Comparison of ENCODE assay signal across 9 mouse cellular contexts in the genomic region with DNA sequence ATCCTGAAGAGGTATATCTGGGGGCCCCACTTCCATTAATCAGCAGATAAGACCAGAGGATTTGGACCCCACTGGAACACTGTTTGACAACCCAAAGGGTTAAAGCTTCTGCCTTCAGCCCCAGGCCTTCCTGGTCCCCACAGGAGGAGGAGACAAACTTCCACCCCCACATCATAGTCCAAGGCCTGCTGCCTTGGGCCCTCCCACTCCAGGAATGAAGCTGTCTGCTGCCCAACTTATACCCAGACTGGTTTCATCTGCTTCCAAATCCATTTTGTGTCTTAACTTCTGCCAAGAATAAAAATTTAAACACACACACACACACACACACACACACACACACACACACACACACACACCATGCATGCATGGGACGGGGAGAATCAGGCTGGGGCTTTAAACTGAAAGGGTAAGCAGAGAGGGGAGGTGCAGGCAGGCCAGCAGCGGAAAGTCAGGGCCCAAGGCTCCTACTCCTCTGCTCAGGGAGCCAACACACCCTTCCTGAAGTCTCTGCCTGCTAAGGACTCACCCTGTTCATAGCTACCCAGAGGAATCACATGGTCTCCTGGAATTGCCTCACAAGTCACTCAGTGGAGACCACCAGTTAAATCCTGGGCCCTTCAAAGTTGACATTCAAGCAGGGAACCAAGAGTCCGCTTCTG. TPM values are rescaled to one million over a fixed set of nuclear protein-coding genes. Genes with fewer than 3 reads are reported as not detected.
DNase-seq lines count a peak whose midpoint lies in the region; ATAC-seq lines count a peak whose summit lies in the region.
"Had no signal": no experiment of that assay in that cellular context is flagged by ENCODE, and none has a peak within 500 bp of the region (broad histone marks: within the 10 kb centered on the region; RNA-seq: fewer than 3 reads in every experiment).

No protein-coding gene starts in this region.

- peak overlapping the region; percentile 32; the same call in 1 of the 2 replicates for H3K27ac ChIP-seq in heart, embryonic 11.5 days (ENCODE audit: low read depth, low read length)
- H3K27ac ChIP-seq in embryonic facial prominence, embryonic 12.5 days: peak overlapping the region; percentile 36
- H3K27ac ChIP-seq in intestine, embryonic 16.5 days (ENCODE audit: low read length): peak overlapping the region; percentile 39

- no peak for ATAC-seq in heart, embryonic 11.5 days (replicated peaks; ENCODE audit: insufficient number of reproducible peaks, low FRiP score, low TSS enrichment)
- no peak for ATAC-seq in embryonic facial prominence, embryonic 12.5 days (ENCODE audit: insufficient number of reproducible peaks, insufficient read depth, low FRiP score, low TSS enrichment)
- peak; percentile 80 for ATAC-seq in intestine, embryonic 16.5 days
- ATAC-seq in megakaryocyte progenitor cell, adult 5-6 weeks (replicated peaks; ENCODE audit: poor library complexity): no peak

- no peaks in the 10 kb centered on the region for H3K27me3 ChIP-seq in heart, embryonic 11.5 days (ENCODE audit: control insufficient read depth, insufficient read depth, low read length)
- H3K27me3 ChIP-seq in embryonic facial prominence, embryonic 12.5 days: no peaks in the 10 kb centered on the region
- no peaks in the 10 kb centered on the region for H3K27me3 ChIP-seq in intestine, embryonic 16.5 days (replicated peaks; ENCODE audit: control insufficient read depth, insufficient read depth, low read length)

- H3K4me2 ChIP-seq in heart, embryonic 11.5 days: no peak overlapping the region
- H3K4me2 ChIP-seq in embryonic facial prominence, embryonic 12.5 days (replicated peaks): no peak overlapping the region
- H3K4me2 ChIP-seq in intestine, embryonic 16.5 days (ENCODE audit: low read depth, low read length): no peak overlapping the region

- H3K9ac ChIP-seq in heart, embryonic 11.5 days (ENCODE audit: low read depth, low read length): no peak overlapping the region
- no peak overlapping the region for H3K9ac ChIP-seq in embryonic facial prominence, embryonic 12.5 days
- H3K9ac ChIP-seq in intestine, embryonic 16.5 days (ENCODE audit: low read depth, low read length): no peak overlapping the region

- H3K9me3 ChIP-seq in heart, embryonic 11.5 days (replicated peaks; ENCODE audit: control insufficient read depth, low read length): no peaks in the 10 kb centered on the region
- H3K9me3 ChIP-seq in embryonic facial prominence, embryonic 12.5 days: no peaks in the 10 kb centered on the region
- no peaks in the 10 kb centered on the region for H3K9me3 ChIP-seq in intestine, embryonic 16.5 days (ENCODE audit: control insufficient read depth, low read length)

- peaks cover 18% of the 10 kb centered on the region for H3K4me1 ChIP-seq in heart, embryonic 11.5 days (ENCODE audit: control insufficient read depth, insufficient read depth, low read length)
- H3K4me1 ChIP-seq in embryonic facial prominence, embryonic 12.5 days: peaks cover 84% of the 10 kb centered on the region
- H3K4me1 ChIP-seq in intestine, embryonic 16.5 days (ENCODE audit: control insufficient read depth, insufficient read depth, low read length): peaks cover 22% of the 10 kb centered on the region

- intact Hi-C loops in heart, postnatal 36 days (cut with DNase I): no loop called here

- no peaks in the 10 kb centered on the region for H3K36me3 ChIP-seq in heart, embryonic 11.5 days (ENCODE audit: control insufficient read depth, insufficient read depth, low read length)
- 0 out of 2 replicates have a peak, but pooled peaks cover 2% of the 10 kb centered on the region for H3K36me3 ChIP-seq in embryonic facial prominence, embryonic 12.5 days
- no peaks in the 10 kb centered on the region for H3K36me3 ChIP-seq in intestine, embryonic 16.5 days (ENCODE audit: control insufficient read depth, insufficient read depth, low read length)

- 51% methylated on average over 3 of the region's 3 CpGs for WGBS in heart, embryonic 11.5 days (ENCODE audit: insufficient replicate concordance)
- 24% methylated on average over 3 of the region's 3 CpGs for WGBS in embryonic facial prominence, embryonic 12.5 days
- WGBS in intestine, embryonic 16.5 days: 34% methylated on average over 3 of the region's 3 CpGs

- no peak overlapping the region for H3K4me3 ChIP-seq in heart, embryonic 11.5 days (ENCODE audit: low read depth, low read length)
- H3K4me3 ChIP-seq in embryonic facial prominence, embryonic 12.5 days: no peak overlapping the region
- H3K4me3 ChIP-seq in intestine, embryonic 16.5 days (ENCODE audit: low read length): no peak overlapping the region

- no peak for DNase-seq in heart, postnatal 36 days
- DNase-seq in 3T3-L1 (ENCODE audit: low read depth, low spot score): peak; percentile 42
- no peak for DNase-seq in embryo, embryonic 11 days
- no peak for DNase-seq in left cerebral cortex, adult 8-10 months (ENCODE audit: low spot score in 2 of 2)

RNA-seq across cellular contexts. Expression of gene Boc, which starts 16.5 kb away (rescaled TPM):
- polyA plus RNA-seq in heart, embryonic 11.5 days (2014; fragmentation: Nextera tagmentation; extraction: Ambion mirVana): 8.7 and 8.9 TPM in 2 replicates
- 1 to 10 TPM; 4.8 to 5.9 TPM for total RNA-seq in heart, postnatal 36 days (2021)
- polyA plus RNA-seq in embryonic facial prominence, embryonic 12.5 days (2016; fragmentation: Nextera tagmentation; extraction: Ambion mirVana): 37.1 and 37.3 TPM in 2 replicates
- 8.3 and 8.8 TPM in 2 replicates for polyA plus RNA-seq in intestine, embryonic 16.5 days (2015; fragmentation: Nextera tagmentation; extraction: Ambion mirVana)
- total RNA-seq in left cerebral cortex, adult 8-10 months (2022): 10 to 100 TPM; 13.9 to 16.8 (median 15.3) TPM
- total RNA-seq in megakaryocyte progenitor cell, adult 5-6 weeks (2015): 0.07 and 0.17 TPM in 2 replicates
- 0.08 and 0.30 TPM in 2 replicates for total RNA-seq in megakaryocyte progenitor cell, adult 5-6 weeks (2017)
- total RNA-seq: neutrophil, adult 5-6 weeks had no signal

Comparison
In these comparisons a context has a peak if more than half of its experiments do, and no peak if none do; other contexts are left out.
1. RNA of gene Boc, which starts 16.5 kb away (total RNA-seq): 13.9 to 16.8 TPM in left cerebral cortex, adult 8-10 months and 4.8 to 5.9 TPM in heart, postnatal 36 days; 0.07 to 0.30 TPM in megakaryocyte progenitor cell, adult 5-6 weeks; every median in the first group is over 4 times any median in the second.
2. Peak in every context shown above with its lines, with median percentiles within 50 percentile points of each other: H3K27ac ChIP-seq.